Mouse (Mus musculus) cortical plate, adult 2 months (tissue): Measurements from ENCODE around the gene Ptprd. TPM values are rescaled to one million over a fixed set of nuclear protein-coding genes. Genes with fewer than 3 reads are reported as not detected.
A peak's percentile ranks its signal among the peaks of the same experiment; 100 is the strongest.
"Not testable (repeated sequence)": the region's sequence is repeated elsewhere in the genome, so short reads cannot be mapped to it uniquely, and the experiment has no call there.

Source experiments
- H3K27ac ChIP-seq: fragments of 200-500 bp; 2 replicates; pipeline ENCODE4 v1.5.1; 2012; ENCODE audit warnings: low read length, control low read depth, inconsistent platforms; ENCODE audit not compliant: insufficient read depth
- H3K4me1 ChIP-seq: fragments of 200-500 bp; 2 replicates; pipeline ENCODE4 v1.6.1; 2011; ENCODE audit warnings: low read length; ENCODE audit not compliant: control insufficient read depth, insufficient read depth
- H3K4me3 ChIP-seq: fragments of 200-500 bp; 2 replicates; pipeline ENCODE4 v1.5.1; 2011; ENCODE audit warnings: mild to moderate bottlenecking, low read length, control low read depth; ENCODE audit not compliant: insufficient read depth
- CTCF ChIP-seq: fragments of 200-500 bp; IDR thresholded peaks from 2 replicates; pipeline ENCODE4 v1.5.1; 2011; ENCODE audit warnings: mild to moderate bottlenecking, control low read depth, low read length; ENCODE audit not compliant: insufficient read depth; ENCODE audit errors: extremely low read depth
- POLR2A ChIP-seq: fragments of 200-500 bp; IDR thresholded peaks from 2 replicates; pipeline ENCODE4 v1.6.1; 2011; ENCODE audit warnings: mild to moderate bottlenecking, low read length, control low read depth; ENCODE audit not compliant: insufficient read depth; ENCODE audit errors: extremely low read depth
- polyA plus RNA-seq: library from polyadenylated mRNA; depleted of rRNA; stranded (reverse); fragments of >200 nt; gene quantifications from 2 replicates; pipeline ENCODE4 v1.2.3, GENCODE M21; 2012

The Ptprd gene
- polyA plus RNA-seq, 1 experiment: 152 TPM

GRCm38 (mm10) chr4:77961711-77962110 is 250.1 kb downstream of the Ptprd start:
- TF ChIP-seq POLR2A: no peak
- TF ChIP-seq CTCF: 0 out of 2 replicates have a peak, but pooled peaks have one; percentile 1
- Histone ChIP-seq H3K27ac (no peak overlapping the region), H3K4me3 (no peak overlapping the region), H3K4me1 (no peaks in the 10 kb centered on the region)

- Histone ChIP-seq H3K27ac (no peak overlapping the region), H3K4me1 (no peaks in the 10 kb centered on the region), H3K4me3 (no peak overlapping the region)
- TF ChIP-seq POLR2A: no peak
These were observed 322.3 kb downstream of the Ptprd start for GRCm38 (mm10) chr4:77889489-77889888.

DNA sequence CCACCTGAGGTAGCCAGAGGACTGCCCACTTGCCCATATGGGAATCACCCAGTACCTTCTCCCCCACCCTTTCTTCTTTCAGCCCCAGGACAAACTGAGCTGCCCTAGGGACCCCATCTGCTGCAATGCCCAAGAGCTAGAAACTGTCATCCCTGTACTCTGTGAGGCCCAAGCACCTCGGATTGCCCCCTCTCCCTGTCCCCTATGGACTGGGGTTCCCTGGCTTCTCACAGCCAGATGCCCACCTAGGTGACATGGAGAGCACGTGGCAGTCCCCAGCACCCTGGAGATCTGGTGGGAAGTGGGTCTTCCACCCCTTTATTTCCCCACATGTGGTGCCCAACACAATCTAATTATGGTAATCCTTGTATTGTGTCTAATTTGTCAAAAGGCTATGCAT is 331.5 kb downstream of the Ptprd start:
- H3K27ac ChIP-seq: no peak overlapping the region

DNA sequence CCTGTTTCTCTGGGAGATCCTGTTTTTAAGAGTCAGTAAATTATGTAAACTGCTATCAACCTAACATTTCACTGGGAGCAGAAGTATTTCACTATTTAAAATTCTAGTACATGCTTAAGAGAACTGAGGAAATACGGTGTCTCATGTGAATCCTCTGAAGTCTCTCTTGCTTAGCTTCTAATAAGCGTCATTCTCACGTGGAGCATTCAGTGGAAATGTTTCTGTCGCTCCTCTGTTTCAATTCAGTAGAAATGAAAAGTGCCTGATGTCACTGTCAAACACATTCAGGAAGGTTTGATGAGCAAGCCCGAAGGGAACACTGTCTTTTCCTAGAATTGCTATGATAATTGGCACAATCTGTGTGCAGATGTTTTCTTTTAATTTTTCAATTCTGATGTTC is 350.5 kb downstream of the Ptprd start:
- Histone ChIP-seq H3K4me1 (no peaks in the 10 kb centered on the region), H3K27ac (no peak overlapping the region), H3K4me3 (no peak overlapping the region)
- no peak for TF ChIP-seq POLR2A
- TF ChIP-seq CTCF: no peak

More for the DNA sequence above, 331.5 kb downstream of the Ptprd start:
- Histone ChIP-seq H3K4me1 (no peaks in the 10 kb centered on the region), H3K4me3 (no peak overlapping the region)
- TF ChIP-seq CTCF: no peak
- TF ChIP-seq POLR2A: no peak

DNA sequence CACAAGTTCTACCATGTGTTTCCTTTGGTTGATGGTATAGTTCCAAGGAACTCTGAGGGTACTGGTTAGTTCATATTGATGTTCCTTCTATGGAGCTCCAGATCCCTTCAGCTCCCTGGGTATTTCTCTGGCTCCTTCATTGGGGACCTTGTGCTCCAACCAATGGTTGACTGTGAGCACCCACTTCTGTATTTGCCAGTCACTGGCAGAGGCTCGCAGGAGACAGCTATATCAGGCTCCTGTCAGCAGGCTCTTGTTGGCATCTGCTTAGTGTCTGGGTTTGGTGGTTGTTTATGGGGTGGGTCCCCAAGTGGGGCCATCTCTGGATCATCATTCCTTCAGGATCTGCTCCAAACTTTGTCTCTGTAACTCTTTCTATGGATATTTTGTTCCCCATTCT is 414.4 kb downstream of the Ptprd start:
- H3K4me3 ChIP-seq, H3K27ac ChIP-seq, H3K4me1 ChIP-seq: not testable (repeated sequence)

DNA sequence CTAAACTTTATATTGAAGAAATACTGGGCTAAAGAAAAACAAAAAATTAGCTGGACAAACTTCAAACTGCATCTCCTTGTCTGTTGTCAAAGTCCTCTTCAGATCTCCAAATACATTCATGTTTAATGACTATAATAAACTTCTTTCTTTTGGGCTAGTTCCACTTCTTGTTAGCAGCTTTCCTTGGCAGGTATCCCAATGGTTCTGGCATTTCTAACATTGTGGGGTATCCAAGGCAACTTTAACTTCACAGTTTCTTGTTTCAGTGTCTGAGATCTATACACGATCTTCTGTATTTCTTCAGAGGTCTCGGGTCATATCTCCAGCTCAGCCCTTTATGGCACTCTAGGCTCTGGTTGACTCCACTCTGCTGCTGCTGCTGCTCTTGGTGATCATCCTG is 434.5 kb downstream of the Ptprd start:
- Histone ChIP-seq H3K4me1 (no peaks in the 10 kb centered on the region), H3K4me3 (no peak overlapping the region), H3K27ac (no peak overlapping the region)
- TF ChIP-seq CTCF (no peak), POLR2A (no peak)

- H3K27ac ChIP-seq: no peak overlapping the region
- no peaks in the 10 kb centered on the region for H3K4me1 ChIP-seq
- no peak for TF ChIP-seq POLR2A
- TF ChIP-seq CTCF: no peak
- H3K4me3 ChIP-seq: no peak overlapping the region
These were observed 448.0 kb downstream of the Ptprd start for GRCm38 (mm10) chr4:77763790-77764189.

GRCm38 (mm10) chr4:77743391-77743790 is 468.4 kb downstream of the Ptprd start:
- H3K27ac ChIP-seq: no peak overlapping the region
- TF ChIP-seq CTCF (no peak), POLR2A (no peak)
- no peak overlapping the region for H3K4me3 ChIP-seq
- H3K4me1 ChIP-seq: peaks cover 1% of the 10 kb centered on the region; the same call in 1 of the 2 replicates

DNA sequence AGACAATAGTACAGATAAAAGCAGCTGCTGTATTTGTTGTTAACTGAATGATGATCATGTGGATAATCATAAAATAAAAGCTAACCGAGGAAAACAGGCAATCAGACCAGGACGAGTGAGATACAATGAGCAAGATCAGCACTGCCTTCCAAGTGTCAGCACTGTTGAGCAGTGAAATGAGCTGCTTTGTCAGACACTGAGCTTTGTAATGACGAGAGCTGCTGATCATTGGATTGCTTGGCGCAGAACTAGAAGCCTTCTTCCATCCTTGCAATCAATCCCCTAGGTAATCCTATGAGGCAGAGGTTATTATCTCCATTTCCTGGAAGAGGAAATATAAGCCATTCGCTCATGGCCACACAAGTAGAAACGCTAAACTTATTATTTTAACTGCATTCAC is 489.9 kb downstream of the Ptprd start:
- H3K27ac ChIP-seq: no peak overlapping the region

DNA sequence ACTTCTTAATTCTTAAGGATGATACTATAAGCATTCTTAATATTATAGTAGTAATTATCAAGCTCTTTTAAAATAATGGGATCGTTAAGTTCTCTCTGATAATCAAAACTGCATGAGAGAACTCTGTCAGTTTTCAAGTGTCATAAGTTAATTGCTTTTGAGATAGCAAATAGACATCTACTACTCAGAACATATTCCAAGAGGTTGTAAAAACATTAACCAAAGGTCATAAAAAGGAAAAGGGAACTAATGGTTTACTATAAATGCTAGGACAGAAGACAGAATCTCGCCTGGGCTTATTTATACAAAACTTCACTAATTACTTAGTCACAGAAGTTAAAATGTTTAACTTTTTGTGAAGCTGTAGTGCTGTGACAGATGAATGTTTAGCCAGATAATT is 494.0 kb downstream of the Ptprd start:
- H3K4me1 ChIP-seq: no peaks in the 10 kb centered on the region
- H3K4me3 ChIP-seq: no peak overlapping the region
- TF ChIP-seq CTCF (no peak), POLR2A (no peak)
- H3K27ac ChIP-seq: no peak overlapping the region

More for the DNA sequence above, 489.9 kb downstream of the Ptprd start:
- no peaks in the 10 kb centered on the region for H3K4me1 ChIP-seq
- H3K4me3 ChIP-seq: no peak overlapping the region
- TF ChIP-seq CTCF: no peak
- TF ChIP-seq POLR2A: no peak

GRCm38 (mm10) chr4:77710231-77710630 is 501.5 kb downstream of the Ptprd start:
- TF ChIP-seq CTCF: no peak
- TF ChIP-seq POLR2A: no peak
- Histone ChIP-seq H3K4me1 (no peaks in the 10 kb centered on the region), H3K27ac (no peak overlapping the region), H3K4me3 (no peak overlapping the region)
